Mouse (Mus musculus): Measurements from ENCODE around the gene Filip1. TPM values are rescaled to one million over a fixed set of nuclear protein-coding genes. Genes with fewer than 3 reads are reported as not detected.

Filip1 gene
- polyA plus RNA-seq, 1 experiment from 2014 or later: 8.4 TPM

DNA sequence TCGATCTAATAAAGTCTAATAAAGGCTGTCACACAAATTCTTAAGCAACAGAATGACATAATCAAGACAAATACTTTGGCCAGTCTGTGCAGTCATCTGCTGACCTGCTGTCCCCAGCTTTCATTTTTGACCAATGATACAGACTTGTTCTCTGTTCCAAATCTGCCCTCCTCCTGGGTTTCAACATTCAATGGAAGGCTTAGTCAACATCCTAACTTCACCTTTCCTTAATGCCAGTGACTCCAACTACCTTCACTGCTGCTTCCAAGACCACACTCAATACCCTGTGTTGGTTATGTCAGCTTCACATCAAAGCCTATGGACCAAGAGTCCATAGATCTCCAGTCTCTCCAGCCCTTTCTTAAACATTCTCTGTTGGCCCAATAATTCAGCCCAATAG, 120.5 kb downstream of the Filip1 start:
- Histone ChIP-seq H3K4me2 (no peak overlapping the region), H3K36me3 (no peaks in the 10 kb centered on the region), H3K9me3 (no peaks in the 10 kb centered on the region), H3K4me3 (no peak overlapping the region), H3K27me3 (no peaks in the 10 kb centered on the region), H3K9ac (no peak overlapping the region), H3K27ac (no peak overlapping the region), H3K4me1 (no peaks in the 10 kb centered on the region)
- WGBS: 81% methylated on average over 1 of the region's 1 CpGs
- no peak for ATAC-seq (ENCODE audit: insufficient number of reproducible peaks, low FRiP score, low TSS enrichment, low read depth)

- Histone ChIP-seq H3K36me3 (no peaks in the 10 kb centered on the region), H3K4me3 (no peak overlapping the region), H3K4me2 (no peak overlapping the region), H3K9ac (no peak overlapping the region), H3K27me3 (no peaks in the 10 kb centered on the region), H3K27ac (no peak overlapping the region), H3K4me1 (peaks cover 5% of the 10 kb centered on the region; the same call in 1 of the 2 replicates), H3K9me3 (no peaks in the 10 kb centered on the region)
- ATAC-seq (ENCODE audit: insufficient number of reproducible peaks, low FRiP score, low TSS enrichment, low read depth): no peak
- WGBS: 47% methylated on average over 4 of the region's 4 CpGs
Observed at GRCm38 (mm10) chr9:79890488-79890887, 122.2 kb downstream of the Filip1 start.

DNA sequence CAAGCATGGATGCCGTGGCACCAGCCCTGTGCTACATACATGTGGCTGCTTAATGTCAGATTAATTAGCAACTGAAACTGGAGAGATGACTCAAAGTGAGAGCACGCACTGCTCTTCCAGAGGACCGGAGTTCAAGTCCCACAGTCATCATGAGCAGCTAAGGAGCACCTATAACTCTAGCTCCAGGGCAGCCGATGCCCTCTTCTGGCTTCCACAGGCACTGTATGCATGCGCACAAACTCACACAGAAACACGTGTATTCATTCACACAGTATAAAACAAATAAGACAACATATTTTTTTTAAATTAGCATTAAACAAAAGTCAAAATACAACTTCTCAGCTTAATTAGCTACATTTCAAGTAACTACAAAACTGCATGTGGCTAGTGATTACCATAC, 123.5 kb downstream of the Filip1 start:
- no peak overlapping the region for H3K27ac ChIP-seq
- no peak overlapping the region for H3K4me3 ChIP-seq
- no peak overlapping the region for H3K9ac ChIP-seq
- no peak for ATAC-seq (ENCODE audit: insufficient number of reproducible peaks, low FRiP score, low TSS enrichment, low read depth)
- H3K27me3 ChIP-seq: no peaks in the 10 kb centered on the region
- no peak overlapping the region for H3K4me2 ChIP-seq
- WGBS: 88% methylated on average over 6 of the region's 6 CpGs
- H3K4me1 ChIP-seq: peaks cover 5% of the 10 kb centered on the region; the same call in 1 of the 2 replicates
- no peaks in the 10 kb centered on the region for H3K9me3 ChIP-seq
- no peaks in the 10 kb centered on the region for H3K36me3 ChIP-seq

- 60% methylated on average over 11 of the region's 11 CpGs for WGBS
- Histone ChIP-seq H3K4me2 (no peak overlapping the region), H3K4me3 (no peak overlapping the region), H3K27ac (peak overlapping the region; percentile 57; the same call in 1 of the 2 replicates), H3K36me3 (no peaks in the 10 kb centered on the region), H3K27me3 (no peaks in the 10 kb centered on the region), H3K4me1 (peaks cover 5% of the 10 kb centered on the region; the same call in 1 of the 2 replicates), H3K9ac (no peak overlapping the region), H3K9me3 (no peaks in the 10 kb centered on the region)
- no peak for ATAC-seq (ENCODE audit: insufficient number of reproducible peaks, low FRiP score, low TSS enrichment, low read depth)
Observed at GRCm38 (mm10) chr9:79885244-79886210, 127.1 kb downstream of the Filip1 start.

- H3K4me3 ChIP-seq: no peak overlapping the region
- WGBS: 80% methylated on average over 2 of the region's 2 CpGs
- H3K27me3 ChIP-seq: no peaks in the 10 kb centered on the region
- no peaks in the 10 kb centered on the region for H3K36me3 ChIP-seq
- no peak for ATAC-seq (ENCODE audit: insufficient number of reproducible peaks, low FRiP score, low TSS enrichment, low read depth)
- no peak overlapping the region for H3K9ac ChIP-seq
- H3K27ac ChIP-seq: no peak overlapping the region
- H3K4me1 ChIP-seq: peaks cover 5% of the 10 kb centered on the region; the same call in 1 of the 2 replicates
- H3K9me3 ChIP-seq: no peaks in the 10 kb centered on the region
- H3K4me2 ChIP-seq: no peak overlapping the region
Observed at GRCm38 (mm10) chr9:79883139-79883538, 129.5 kb downstream of the Filip1 start.

DNA sequence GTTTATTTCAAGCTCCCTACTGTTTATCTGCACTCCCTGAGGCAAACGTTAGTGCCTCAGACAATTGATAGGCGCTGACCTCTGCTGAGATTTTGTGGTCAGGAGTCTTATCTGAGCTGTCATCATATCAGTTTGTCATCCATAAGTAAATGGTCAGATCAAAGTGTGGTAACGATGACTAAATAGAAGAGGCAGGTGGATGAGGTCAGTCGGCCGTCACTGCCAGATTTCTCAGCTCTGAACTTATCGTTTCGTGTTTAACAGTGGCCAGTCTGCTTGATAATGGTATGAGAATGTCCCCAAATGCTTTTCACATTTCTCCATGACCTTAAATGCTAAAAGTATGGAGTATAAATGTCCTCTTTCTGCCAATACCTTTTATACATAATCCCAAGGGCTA, 132.6 kb downstream of the Filip1 start:
- Histone ChIP-seq H3K27ac (no peak overlapping the region), H3K9me3 (no peaks in the 10 kb centered on the region), H3K4me1 (peaks cover 11% of the 10 kb centered on the region), H3K4me2 (no peak overlapping the region), H3K27me3 (no peaks in the 10 kb centered on the region), H3K9ac (no peak overlapping the region), H3K4me3 (no peak overlapping the region), H3K36me3 (no peaks in the 10 kb centered on the region)
- 65% methylated on average over 7 of the region's 7 CpGs for WGBS
- ATAC-seq (ENCODE audit: insufficient number of reproducible peaks, low FRiP score, low TSS enrichment, low read depth): no peak

DNA sequence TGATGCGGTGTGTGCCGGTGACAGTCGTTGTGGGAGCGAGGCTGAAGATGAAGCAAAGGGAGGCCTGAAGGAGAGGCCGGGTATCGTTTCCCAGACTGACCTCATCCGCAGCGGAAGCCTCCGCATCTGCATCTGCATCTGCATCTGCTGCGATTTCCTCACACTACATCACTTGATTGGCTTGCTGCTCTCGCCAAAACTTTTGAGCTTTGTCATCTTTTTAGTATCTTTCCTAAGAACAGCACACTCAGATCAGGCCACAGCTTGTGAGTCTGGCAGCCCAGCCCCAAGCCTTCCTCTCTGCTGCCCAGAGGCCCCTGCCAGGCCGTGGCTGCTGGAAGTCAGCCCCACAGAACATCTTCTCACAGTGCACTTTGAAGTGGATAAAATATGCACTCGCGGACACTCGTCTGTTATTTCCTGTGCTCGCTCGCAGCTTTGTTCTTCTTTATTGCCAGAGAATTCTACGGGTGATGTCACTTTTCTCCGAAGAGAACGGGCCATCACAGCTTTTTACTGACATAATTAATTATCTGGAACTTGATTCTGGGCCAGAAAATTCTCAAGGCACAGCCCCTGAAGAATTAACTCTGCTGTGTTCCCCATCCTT, 137.0 kb downstream of the Filip1 start:
- H3K27me3 ChIP-seq: no peaks in the 10 kb centered on the region
- 47% methylated on average over 20 of the region's 20 CpGs for WGBS
- no peaks in the 10 kb centered on the region for H3K9me3 ChIP-seq
- no peaks in the 10 kb centered on the region for H3K36me3 ChIP-seq
- H3K4me1 ChIP-seq: peaks cover 11% of the 10 kb centered on the region
- ATAC-seq (ENCODE audit: insufficient number of reproducible peaks, low FRiP score, low TSS enrichment, low read depth): peak; percentile 61; the same call in 1 of the 2 replicates
- 0 out of 2 replicates have a peak overlapping the region, but pooled peaks have one; percentile 2 for H3K4me2 ChIP-seq
- no peak overlapping the region for H3K9ac ChIP-seq
- H3K4me3 ChIP-seq: no peak overlapping the region
- H3K27ac ChIP-seq: peak overlapping the region; percentile 72

- Histone ChIP-seq H3K9me3 (no peaks in the 10 kb centered on the region), H3K9ac (no peak overlapping the region), H3K4me1 (peaks cover 10% of the 10 kb centered on the region), H3K4me3 (no peak overlapping the region), H3K36me3 (no peaks in the 10 kb centered on the region), H3K27me3 (no peaks in the 10 kb centered on the region), H3K4me2 (no peak overlapping the region), H3K27ac (no peak overlapping the region)
- WGBS: 40% methylated on average over 2 of the region's 2 CpGs
- ATAC-seq (ENCODE audit: insufficient number of reproducible peaks, low FRiP score, low TSS enrichment, low read depth): no peak
Observed at GRCm38 (mm10) chr9:79872598-79872997, 140.1 kb downstream of the Filip1 start.

DNA sequence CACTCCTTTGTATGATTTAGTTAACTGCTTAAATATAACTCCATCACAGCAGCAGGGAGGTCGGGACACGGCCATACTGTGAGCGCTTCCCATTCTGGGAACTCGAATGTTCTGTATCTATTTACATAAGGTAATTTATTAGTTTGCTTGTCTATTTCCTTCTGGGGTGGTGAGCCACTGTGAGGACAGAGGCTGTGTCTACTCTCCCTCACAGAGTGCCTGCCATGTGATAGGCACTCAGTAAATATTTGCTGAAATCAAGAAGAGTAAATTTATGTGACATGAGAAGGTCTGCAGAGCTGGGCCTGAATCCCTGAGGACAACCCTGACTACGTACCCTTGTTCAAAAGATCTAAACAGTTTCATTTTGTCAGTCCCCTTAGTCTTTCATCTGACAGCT, 143.1 kb downstream of the Filip1 start:
- no peaks in the 10 kb centered on the region for H3K4me1 ChIP-seq
- no peaks in the 10 kb centered on the region for H3K27me3 ChIP-seq
- H3K27ac ChIP-seq: no peak overlapping the region
- ATAC-seq (ENCODE audit: insufficient number of reproducible peaks, low FRiP score, low TSS enrichment, low read depth): no peak
- no peak overlapping the region for H3K4me3 ChIP-seq
- no peaks in the 10 kb centered on the region for H3K9me3 ChIP-seq
- WGBS: 67% methylated on average over 5 of the region's 5 CpGs
- no peak overlapping the region for H3K9ac ChIP-seq
- H3K36me3 ChIP-seq: no peaks in the 10 kb centered on the region
- no peak overlapping the region for H3K4me2 ChIP-seq

DNA sequence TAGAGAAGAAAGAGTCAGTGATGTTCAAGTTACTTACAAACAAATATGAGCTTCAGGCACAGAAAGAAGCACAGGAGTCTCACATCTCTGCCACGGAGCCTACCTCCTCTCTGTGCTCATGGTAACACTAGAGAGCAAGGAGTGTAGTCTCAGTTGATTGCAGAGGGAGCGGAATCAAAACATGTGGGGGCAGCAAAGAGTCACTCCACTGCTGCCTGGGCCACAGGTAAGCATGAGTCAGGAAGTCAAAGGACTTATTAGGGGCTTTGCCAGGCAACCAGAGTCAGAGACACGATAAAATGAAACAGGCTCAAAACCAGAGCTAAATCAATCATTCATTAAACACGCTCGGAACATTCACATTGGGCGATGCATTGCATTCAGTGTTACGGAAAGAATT, 146.7 kb downstream of the Filip1 start:
- ATAC-seq (ENCODE audit: insufficient number of reproducible peaks, low FRiP score, low TSS enrichment, low read depth): no peak
- no peaks in the 10 kb centered on the region for H3K9me3 ChIP-seq
- no peaks in the 10 kb centered on the region for H3K4me1 ChIP-seq
- no peak overlapping the region for H3K9ac ChIP-seq
- H3K4me2 ChIP-seq: no peak overlapping the region
- no peaks in the 10 kb centered on the region for H3K27me3 ChIP-seq
- H3K36me3 ChIP-seq: no peaks in the 10 kb centered on the region
- H3K4me3 ChIP-seq: no peak overlapping the region
- 61% methylated on average over 7 of the region's 7 CpGs for WGBS
- no peak overlapping the region for H3K27ac ChIP-seq

DNA sequence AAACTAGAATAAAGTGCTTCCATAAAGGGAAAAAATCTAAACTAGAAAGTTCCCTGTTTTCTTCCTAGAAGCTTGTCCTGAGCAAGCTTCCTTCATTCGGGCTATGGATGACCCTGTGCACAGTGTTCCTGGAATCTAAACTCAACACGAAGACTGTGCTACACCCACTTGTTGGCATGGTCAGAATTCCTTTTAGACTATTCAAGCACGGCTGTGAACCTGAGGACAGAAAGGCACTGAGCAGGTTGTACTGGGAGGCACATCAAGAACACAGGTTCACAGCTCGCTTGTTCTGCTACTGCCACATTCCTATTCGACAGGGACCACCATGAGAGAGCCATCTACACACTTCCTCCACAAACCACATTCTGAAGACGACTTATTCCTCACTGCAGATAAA, 150.1 kb downstream of the Filip1 start:
- 76% methylated on average over 6 of the region's 6 CpGs for WGBS
- Histone ChIP-seq H3K9ac (no peak overlapping the region), H3K27ac (no peak overlapping the region), H3K4me3 (no peak overlapping the region), H3K4me1 (no peaks in the 10 kb centered on the region), H3K27me3 (no peaks in the 10 kb centered on the region), H3K36me3 (no peaks in the 10 kb centered on the region), H3K9me3 (no peaks in the 10 kb centered on the region), H3K4me2 (no peak overlapping the region)
- ATAC-seq (ENCODE audit: insufficient number of reproducible peaks, low FRiP score, low TSS enrichment, low read depth): no peak

- H3K9ac ChIP-seq: no peak overlapping the region
- H3K4me3 ChIP-seq: no peak overlapping the region
- ATAC-seq (ENCODE audit: insufficient number of reproducible peaks, low FRiP score, low TSS enrichment, low read depth): no peak
- H3K4me2 ChIP-seq: no peak overlapping the region
- no peaks in the 10 kb centered on the region for H3K9me3 ChIP-seq
- no peak overlapping the region for H3K27ac ChIP-seq
- H3K4me1 ChIP-seq: no peaks in the 10 kb centered on the region
- no peaks in the 10 kb centered on the region for H3K36me3 ChIP-seq
- H3K27me3 ChIP-seq: no peaks in the 10 kb centered on the region
Observed at GRCm38 (mm10) chr9:79847099-79847498, 165.6 kb downstream of the Filip1 start.
